Mouse (Mus musculus): ENCODE data around the gene Camk1d. TPM values are rescaled to one million over a fixed set of nuclear protein-coding genes. Genes with fewer than 3 reads are reported as not detected.

Gene Camk1d
- polyA plus RNA-seq (2017; shearing (Covaris generic)): 80.6 TPM

DNA sequence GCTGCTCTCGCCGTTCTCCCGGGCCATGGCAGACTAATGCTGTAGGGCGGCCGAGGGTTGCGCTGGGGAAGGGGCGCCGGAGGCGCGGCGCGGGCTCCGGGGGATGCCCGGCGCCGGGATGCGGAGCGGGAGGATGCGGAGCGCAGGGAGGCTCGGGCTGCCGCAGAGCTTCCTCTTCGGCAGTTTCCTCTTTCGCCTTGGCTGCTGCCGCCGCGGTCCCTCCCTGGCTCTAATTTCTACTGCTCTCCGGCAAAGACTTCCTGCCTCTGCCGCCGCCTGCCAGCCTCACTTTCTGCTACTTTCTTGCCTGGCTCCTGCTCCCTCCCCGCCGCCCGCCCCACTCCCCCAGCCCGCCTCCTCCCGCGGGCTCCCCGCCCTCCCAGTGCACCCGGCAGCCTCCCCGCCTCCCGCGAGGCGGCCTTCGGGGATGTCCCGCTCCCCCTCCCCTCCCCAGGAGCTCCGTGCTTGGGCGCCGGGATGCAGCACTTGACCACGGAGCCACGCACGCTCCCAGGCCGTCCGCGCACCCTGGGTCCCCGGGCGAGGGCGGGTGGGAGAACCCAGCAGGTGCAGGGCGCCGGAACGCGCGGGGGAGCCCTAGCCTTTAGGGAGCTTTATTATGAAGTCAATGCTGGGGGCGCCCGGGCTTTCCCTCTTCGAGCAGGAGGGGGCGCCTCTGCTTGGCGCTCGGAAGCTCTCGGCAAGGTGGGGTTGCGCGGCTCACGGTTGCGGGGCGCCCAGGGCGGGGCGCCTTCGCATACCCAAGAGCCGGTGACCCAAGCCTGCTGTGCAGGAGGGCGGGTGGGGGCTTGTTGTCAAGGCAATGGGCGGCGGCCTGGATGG, at the start of gene Camk1d:
Camk1d (minus strand) TSS at position 305 of the 843 bp plus-strand sequence.

Other genes with a start within 250 kb of the Camk1d start
- 22.8 TPM for gene Nudt5, start 130.5 kb upstream of the Camk1d start, polyA plus RNA-seq (2017; shearing (Covaris generic))
- 111 TPM for gene Cdc123, start 130.6 kb upstream of the Camk1d start, polyA plus RNA-seq (2017; shearing (Covaris generic))
- 3.4 TPM for gene Gm13199, start 148.4 kb upstream of the Camk1d start, polyA plus RNA-seq (2017; shearing (Covaris generic))
- gene Sec61a2, start 180.9 kb upstream of the Camk1d start, polyA plus RNA-seq (2017; shearing (Covaris generic)): 14.9 TPM
- 0.40 TPM for gene Dhtkd1, start 228.3 kb upstream of the Camk1d start, polyA plus RNA-seq (2017; shearing (Covaris generic))
- gene Upf2, start 237.0 kb upstream of the Camk1d start, polyA plus RNA-seq (2017; shearing (Covaris generic)): 11.4 TPM